Mouse (Mus musculus) liver, embryonic 14.5 days (tissue): Measurements from ENCODE around the gene Tmem184b. TPM values are rescaled to one million over a fixed set of nuclear protein-coding genes. Genes with fewer than 3 reads are reported as not detected.

Experiments
- ATAC-seq: fragments of 200-750 bp; cut with Nextera tagmentation; 2 replicates; pipeline ENCODE4 v1.8.0; 2017; ENCODE audit warnings: moderate number of reproducible peaks, mild to moderate bottlenecking, moderate library complexity; ENCODE audit not compliant: insufficient read depth
- DNase-seq, 3 experiments: peaks; one replicate each; pipeline ENCODE4 v3.0.0-alpha.2; 2012 to 2013; ENCODE audit warnings: low read depth in 3 of 3, low spot score in 3 of 3
- H3K27ac ChIP-seq: fragments of 300-500 bp; sonication (generic); 2 replicates; pipeline ENCODE4 v1.5.1; 2014; ENCODE audit warnings: moderate library complexity, mild to moderate bottlenecking, control low read depth, inconsistent platforms
- H3K27me3 ChIP-seq: fragments of 300-500 bp; sonication (generic); 2 replicates; pipeline ENCODE4 v1.6.1; 2014; ENCODE audit warnings: mild to moderate bottlenecking, low read length, moderate library complexity; ENCODE audit not compliant: control insufficient read depth, insufficient read depth
- H3K36me3 ChIP-seq: fragments of 300-500 bp; sonication (generic); replicated peaks from 2 replicates; pipeline ENCODE4 v1.6.1; 2014; ENCODE audit warnings: low read depth; ENCODE audit not compliant: control insufficient read depth, insufficient read depth
- H3K4me1 ChIP-seq, 2 experiments: fragments of 200-500 bp in 1 of 2; fragments of 300-500 bp in 1 of 2; sonication (generic) in 1 of 2; replicated peaks; 2 replicates each; pipeline ENCODE4 v1.6.1; 2012 to 2014; ENCODE audit warnings: antibody characterized with exemption in 1 of 2, inconsistent platforms in 1 of 2, low read length in 1 of 2; ENCODE audit not compliant: control insufficient read depth in 2 of 2, insufficient read depth in 2 of 2
- H3K4me2 ChIP-seq: fragments of 300-500 bp; sonication (generic); 2 replicates; pipeline ENCODE4 v1.6.1; 2014; ENCODE audit warnings: low read depth, mild to moderate bottlenecking, control low read depth, moderate library complexity
- H3K4me3 ChIP-seq, 2 experiments: fragments of 200-500 bp in 1 of 2; fragments of 300-500 bp in 1 of 2; sonication (generic) in 1 of 2; 2 replicates each; pipeline ENCODE4 v1.5.1; 2012 to 2014; ENCODE audit warnings: low read depth in 2 of 2, low read length in 2 of 2, mild to moderate bottlenecking in 2 of 2, control low read depth in 1 of 2, inconsistent platforms in 1 of 2, moderate library complexity in 1 of 2; ENCODE audit not compliant: insufficient read depth in 1 of 2
- H3K9ac ChIP-seq: fragments of 300-500 bp; sonication (generic); replicated peaks from 2 replicates; pipeline ENCODE4 v1.6.1; 2014; ENCODE audit warnings: mild to moderate bottlenecking, control low read depth, moderate library complexity
- H3K9me3 ChIP-seq: fragments of 300-500 bp; sonication (generic); 2 replicates; pipeline ENCODE4 v1.6.1; 2016; ENCODE audit warnings: low read length, mixed read lengths; ENCODE audit not compliant: control insufficient read depth
- CTCF ChIP-seq: IDR thresholded peaks from 2 replicates; pipeline ENCODE4 v1.5.1; 2016; ENCODE audit warnings: antibody characterized with exemption, low read depth, control low read depth
- EP300 ChIP-seq: IDR thresholded peaks from 2 replicates; pipeline ENCODE4 v1.6.1; 2016; ENCODE audit warnings: antibody characterized with exemption, low read depth
- WGBS: fragments of 180-500 bp; shearing (Covaris S2); extraction: QIAGEN DNeasy Blood & Tissue Kit; methylation state at CpG from one replicate; pipeline ENCODE4 v1.1.7; 2014; ENCODE audit not compliant: insufficient replicate concordance; 5-methylcytosine and 5-hydroxymethylcytosine counted together
- polyA plus RNA-seq, 2 experiments: library from polyadenylated mRNA; depleted of rRNA in 1 of 2; stranded (reverse) in 1 of 2; unstranded in 1 of 2; fragments of >200 nt; fragmentation: Nextera tagmentation in 1 of 2; extraction: Ambion mirVana in 1 of 2; gene quantifications; 2 replicates each; pipeline versions ENCODE4 v1.2.1 to v1.2.3; 2012 to 2014

Tmem184b gene
- polyA plus RNA-seq, 2 experiments, result 5.7 to 7.2 TPM

- no peak overlapping the region for H3K9ac ChIP-seq
- ATAC-seq (no peak), DNase-seq (no peak)
- H3K4me1 ChIP-seq, result peaks cover 4 to 21% of the 10 kb centered on the region in 2 experiments
- no peak overlapping the region for H3K4me2 ChIP-seq
- TF ChIP-seq EP300 (no peak), CTCF (no peak)
- no peaks in the 10 kb centered on the region for H3K9me3 ChIP-seq
- H3K27ac ChIP-seq, result no peak overlapping the region
- no peak overlapping the region for H3K4me3 ChIP-seq
- no peaks in the 10 kb centered on the region for H3K36me3 ChIP-seq
- no peaks in the 10 kb centered on the region; the same call in 1 of the 2 replicates for H3K27me3 ChIP-seq
- whole genome bisulfite sequencing, result 55% methylated on average over 7 of the region's 7 CpGs
These were observed 33.1 kb upstream of the Tmem184b start for GRCm38 (mm10) chr15:79436481-79436921.

GRCm38 (mm10) chr15:79435191-79435671 is 31.9 kb upstream of the Tmem184b start:
- Histone ChIP-seq H3K9me3 (no peaks in the 10 kb centered on the region), H3K4me2 (no peak overlapping the region), H3K4me1 (peaks cover 4 to 18% of the 10 kb centered on the region in 2 experiments; a peak in 3 of 4 replicates), H3K4me3 (no peak overlapping the region), H3K9ac (no peak overlapping the region), H3K27ac (no peak overlapping the region), H3K27me3 (no peaks in the 10 kb centered on the region), H3K36me3 (no peaks in the 10 kb centered on the region)
- WGBS, result 20% methylated on average over 7 of the region's 7 CpGs
- ATAC-seq (peak; percentile 18; the same call in 1 of the 2 replicates), DNase-seq (no peak)
- TF ChIP-seq CTCF (no peak), EP300 (no peak)

GRCm38 (mm10) chr15:79432892-79433291 is 29.5 kb upstream of the Tmem184b start:
- 14% methylated on average over 21 of the region's 21 CpGs for WGBS
- peaks cover 4 to 18% of the 10 kb centered on the region in 2 experiments; a peak in 3 of 4 replicates for H3K4me1 ChIP-seq
- no peak overlapping the region for H3K27ac ChIP-seq
- H3K36me3 ChIP-seq, result no peaks in the 10 kb centered on the region
- ATAC-seq, result peak; percentile 36; the same call in 1 of the 2 replicates
- H3K9ac ChIP-seq, result no peak overlapping the region
- DNase-seq, result no peak
- TF ChIP-seq EP300 (no peak), CTCF (no peak)
- no peaks in the 10 kb centered on the region for H3K9me3 ChIP-seq
- no peaks in the 10 kb centered on the region for H3K27me3 ChIP-seq
- H3K4me2 ChIP-seq, result peak overlapping the region; percentile 21; the same call in 1 of the 2 replicates
- H3K4me3 ChIP-seq, result no peak overlapping the region

- no peak overlapping the region for H3K4me3 ChIP-seq
- no peak overlapping the region for H3K27ac ChIP-seq
- TF ChIP-seq CTCF (no peak), EP300 (no peak)
- no peak for ATAC-seq
- no peak overlapping the region for H3K9ac ChIP-seq
- no peak for DNase-seq
- WGBS, result 33% methylated on average over 11 of the region's 11 CpGs
- peaks cover 4 to 18% of the 10 kb centered on the region in 2 experiments; a peak in 3 of 4 replicates for H3K4me1 ChIP-seq
- H3K27me3 ChIP-seq, result no peaks in the 10 kb centered on the region
- H3K4me2 ChIP-seq, result peak overlapping the region; percentile 21; the same call in 1 of the 2 replicates
- no peaks in the 10 kb centered on the region for H3K36me3 ChIP-seq
- H3K9me3 ChIP-seq, result no peaks in the 10 kb centered on the region
These were observed 29.0 kb upstream of the Tmem184b start for GRCm38 (mm10) chr15:79432328-79432727.

- 17% methylated on average over 7 of the region's 7 CpGs for WGBS
- H3K27me3 ChIP-seq, result no peaks in the 10 kb centered on the region
- DNase-seq (no peak), ATAC-seq (0 out of 2 replicates have a peak, but pooled peaks have one; percentile 22)
- no peak overlapping the region for H3K4me2 ChIP-seq
- H3K27ac ChIP-seq, result no peak overlapping the region
- no peaks in the 10 kb centered on the region for H3K36me3 ChIP-seq
- peaks cover 4 to 18% of the 10 kb centered on the region in 2 experiments; a peak in 3 of 4 replicates for H3K4me1 ChIP-seq
- H3K9ac ChIP-seq, result no peak overlapping the region
- TF ChIP-seq EP300 (no peak), CTCF (no peak)
- H3K4me3 ChIP-seq, result no peak overlapping the region
- no peaks in the 10 kb centered on the region for H3K9me3 ChIP-seq
These were observed 28.6 kb upstream of the Tmem184b start for GRCm38 (mm10) chr15:79431925-79432324.
